Mouse (Mus musculus) midbrain, postnatal 0 days (tissue): ENCODE results near the gene Nsun7. TPM values are rescaled to one million over a fixed set of nuclear protein-coding genes. Genes with fewer than 3 reads are reported as not detected.
A peak's percentile ranks its signal among the peaks of the same experiment; 100 is the strongest.

Experiments used
- ATAC-seq: fragments of 200-750 bp; cut with Nextera tagmentation; 2 replicates; pipeline ENCODE4 v1.8.0; 2017; ENCODE audit warnings: moderate number of reproducible peaks, mild to moderate bottlenecking, moderate TSS enrichment, moderate library complexity; ENCODE audit not compliant: low FRiP score
- DNase-seq: peaks from one replicate; pipeline ENCODE4 v3.0.0-alpha.2; 2015; ENCODE audit warnings: low spot score
- H3K27ac ChIP-seq: fragments of 300-500 bp; sonication (generic); 2 replicates; pipeline ENCODE4 v1.5.1; 2014; ENCODE audit warnings: low read depth, mild to moderate bottlenecking, low read length, mixed read lengths
- H3K27me3 ChIP-seq: fragments of 300-500 bp; sonication (generic); 2 replicates; pipeline ENCODE4 v1.6.1; 2014; ENCODE audit warnings: low read length, control low read depth, mixed read lengths; ENCODE audit not compliant: insufficient read depth
- H3K36me3 ChIP-seq: fragments of 300-500 bp; sonication (generic); 2 replicates; pipeline ENCODE4 v1.6.1; 2014; ENCODE audit warnings: low read length, control low read depth, mixed read lengths; ENCODE audit not compliant: insufficient read depth
- H3K4me1 ChIP-seq: fragments of 300-500 bp; sonication (generic); 2 replicates; pipeline ENCODE4 v1.6.1; 2014; ENCODE audit warnings: mild to moderate bottlenecking, control low read depth, antibody characterized with exemption, low read length, mixed read lengths; ENCODE audit not compliant: insufficient read depth
- H3K4me2 ChIP-seq: fragments of 300-500 bp; sonication (generic); 2 replicates; pipeline ENCODE4 v1.6.1; 2014; ENCODE audit warnings: low read depth, mild to moderate bottlenecking, low read length, mixed read lengths; ENCODE audit not compliant: poor library complexity, severe bottlenecking
- H3K4me3 ChIP-seq: fragments of 300-500 bp; sonication (generic); 2 replicates; pipeline ENCODE4 v1.5.1; 2014; ENCODE audit warnings: low read depth, mild to moderate bottlenecking, low read length, moderate library complexity
- H3K9ac ChIP-seq: fragments of 300-500 bp; sonication (generic); replicated peaks from 2 replicates; pipeline ENCODE4 v1.6.1; 2014; ENCODE audit warnings: mild to moderate bottlenecking, low read length, moderate library complexity, mixed read lengths; ENCODE audit not compliant: poor library complexity, severe bottlenecking
- H3K9me3 ChIP-seq: fragments of 300-500 bp; sonication (generic); 2 replicates; pipeline ENCODE4 v1.6.1; 2016; ENCODE audit warnings: low read length, control low read depth
- CTCF ChIP-seq: IDR thresholded peaks from 2 replicates; pipeline ENCODE4 v1.5.1; 2016; ENCODE audit warnings: antibody characterized with exemption, mild to moderate bottlenecking
- WGBS: fragments of 180-500 bp; shearing (Covaris S2); extraction: QIAGEN DNeasy Blood & Tissue Kit; methylation state at CpG from one replicate; pipeline ENCODE4 v1.1.7; 2014; 5-methylcytosine and 5-hydroxymethylcytosine counted together
- polyA plus RNA-seq: library from polyadenylated mRNA; unstranded; fragments of >200 nt; fragmentation: Nextera tagmentation; extraction: Ambion mirVana; gene quantifications from 2 replicates; pipeline ENCODE4 v1.2.1, GENCODE M21; 2015
- total RNA-seq: library from RNA; depleted of rRNA; stranded (reverse); fragments of >200 nt; gene quantifications from 2 replicates; pipeline ENCODE4 v1.2.3, GENCODE M21; 2014; rRNA removed

Nsun7 gene
- 4.7 and 6.9 TPM in 2 replicates for total RNA-seq
- polyA plus RNA-seq, result 2.9 and 3.1 TPM in 2 replicates

DNA sequence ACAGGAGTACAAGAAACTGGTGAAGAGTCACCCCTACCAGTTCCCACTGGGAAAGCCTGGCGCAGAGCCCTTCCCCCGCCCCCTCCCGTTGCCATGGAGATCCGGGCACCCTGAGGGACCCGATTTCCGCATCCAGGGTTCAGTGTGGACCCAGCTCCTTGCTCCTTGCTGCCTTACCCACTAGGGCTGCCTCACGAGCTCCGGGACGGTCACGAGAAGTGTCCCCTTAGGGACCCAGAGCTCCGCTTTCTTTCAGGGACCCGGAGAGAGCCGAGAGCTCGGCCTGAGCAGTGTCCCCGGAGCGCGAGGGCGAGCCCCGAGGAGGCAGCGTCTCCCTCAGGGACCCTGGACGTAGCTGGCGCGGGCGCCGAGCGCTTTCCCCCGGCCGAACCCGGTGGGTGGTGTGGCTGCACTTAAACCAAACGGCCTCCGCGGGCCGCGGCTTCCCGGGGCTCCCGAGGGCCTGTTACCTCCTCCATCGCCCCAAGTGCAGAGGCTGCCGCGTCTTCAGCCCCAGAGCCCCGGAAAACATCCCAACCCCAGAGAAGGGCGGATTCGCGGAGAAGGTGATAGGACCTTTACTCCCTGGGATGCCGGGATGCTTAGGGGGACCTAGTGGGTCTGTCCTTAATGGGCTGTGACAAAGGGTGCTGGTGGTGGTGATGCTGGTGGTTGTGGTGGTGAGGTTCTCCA, at the start of gene Nsun7:
Gene Nsun7, plus strand, starts transcription at position 142 of the 693 bp plus-strand sequence.
- no peaks in the 10 kb centered on the region for H3K36me3 ChIP-seq
- peak within 1 kb of the TSS; percentile 94 for H3K4me2 ChIP-seq
- 0 out of 2 replicates have a peak, but pooled peaks have one; percentile 4 for TF ChIP-seq CTCF
- WGBS, result under 1% methylated on average over 44 of the region's 44 CpGs
- H3K27ac ChIP-seq, result peak within 1 kb of the TSS; percentile 67
- peak within 1 kb of the TSS; percentile 68 for H3K9ac ChIP-seq
- H3K9me3 ChIP-seq, result no peaks in the 10 kb centered on the region
- H3K4me1 ChIP-seq, result peaks cover 2% of the 10 kb centered on the region; the same call in 1 of the 2 replicates
- peak; percentile 91 for ATAC-seq
- peak within 1 kb of the TSS; percentile 67 for H3K4me3 ChIP-seq
- H3K27me3 ChIP-seq, result no peaks in the 10 kb centered on the region
- peak; percentile 80 for DNase-seq

DNA sequence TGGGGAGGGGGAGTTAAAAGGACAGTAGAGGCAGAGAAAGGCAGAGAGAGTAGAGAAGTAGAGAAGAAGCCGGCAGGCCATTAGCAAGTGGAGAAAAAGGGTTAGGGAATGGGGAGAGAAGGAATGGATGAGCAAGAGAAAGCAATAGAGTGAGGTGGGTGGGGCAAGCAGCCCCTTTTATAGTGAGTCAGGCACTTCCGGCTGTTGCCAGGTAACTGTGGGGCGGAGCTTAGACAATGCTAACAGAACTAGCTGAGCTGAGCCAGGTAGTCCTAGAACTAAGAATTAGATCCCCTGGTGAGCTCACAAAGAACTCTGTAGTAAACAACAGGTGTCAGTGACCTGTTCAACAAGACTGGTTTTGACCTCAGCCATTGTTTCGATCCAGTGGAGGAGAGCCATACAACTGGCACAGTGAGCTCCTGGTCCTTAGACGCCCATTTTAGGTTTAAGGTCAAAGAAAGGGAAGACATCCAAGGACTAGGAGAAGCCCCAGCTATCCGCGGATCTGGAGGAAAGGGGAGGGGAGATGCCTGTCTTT, 45.2 kb upstream of the Nsun7 start:
- Histone ChIP-seq H3K4me1 (no peaks in the 10 kb centered on the region), H3K27me3 (no peaks in the 10 kb centered on the region), H3K9ac (no peak overlapping the region), H3K4me3 (no peak overlapping the region), H3K36me3 (no peaks in the 10 kb centered on the region), H3K4me2 (no peak overlapping the region), H3K27ac (no peak overlapping the region), H3K9me3 (no peaks in the 10 kb centered on the region)
- 61% methylated on average over 7 of the region's 7 CpGs for WGBS
- no peak for ATAC-seq
- TF ChIP-seq CTCF, result no peak
- no peak for DNase-seq

DNA sequence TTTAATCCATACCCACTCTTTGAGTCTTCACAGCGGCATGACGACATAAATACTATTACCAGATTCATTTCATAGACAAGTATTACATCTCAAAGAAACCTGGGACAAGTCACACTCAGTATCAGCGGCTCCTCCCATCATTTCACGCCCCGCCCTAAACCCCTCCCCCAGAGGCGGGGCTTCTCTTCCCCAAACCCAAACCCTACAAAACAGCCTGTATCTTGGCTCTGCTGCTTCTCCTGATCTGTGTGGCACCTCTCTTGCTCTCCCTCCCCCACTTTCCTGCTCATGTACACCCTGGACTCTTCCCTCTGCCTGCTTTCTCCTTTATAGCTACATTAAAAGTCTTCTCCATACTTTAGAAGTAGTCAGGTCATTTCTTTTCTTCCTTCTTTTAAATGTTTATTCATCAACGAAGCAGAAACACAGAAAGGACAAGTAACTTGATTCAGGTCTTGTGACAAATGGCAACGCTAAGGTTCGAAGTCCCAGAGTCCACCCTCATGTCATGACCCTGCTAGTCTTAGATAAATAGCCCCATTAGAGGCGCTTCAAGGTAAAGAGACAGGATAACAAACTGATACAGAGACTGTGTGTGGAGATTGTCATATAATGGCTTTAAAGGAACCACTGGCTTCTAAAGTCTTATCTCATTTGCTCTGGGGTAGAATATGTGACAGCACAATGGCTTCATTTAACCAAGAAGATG, 44.0 kb upstream of the Nsun7 start:
- no peak for ATAC-seq
- no peak for TF ChIP-seq CTCF
- WGBS, result 76% methylated on average over 10 of the region's 10 CpGs
- H3K4me2 ChIP-seq, result no peak overlapping the region
- no peaks in the 10 kb centered on the region for H3K36me3 ChIP-seq
- H3K9me3 ChIP-seq, result no peaks in the 10 kb centered on the region
- H3K27ac ChIP-seq, result no peak overlapping the region
- H3K4me3 ChIP-seq, result no peak overlapping the region
- no peaks in the 10 kb centered on the region for H3K27me3 ChIP-seq
- H3K4me1 ChIP-seq, result no peaks in the 10 kb centered on the region
- DNase-seq, result no peak
- no peak overlapping the region for H3K9ac ChIP-seq

DNA sequence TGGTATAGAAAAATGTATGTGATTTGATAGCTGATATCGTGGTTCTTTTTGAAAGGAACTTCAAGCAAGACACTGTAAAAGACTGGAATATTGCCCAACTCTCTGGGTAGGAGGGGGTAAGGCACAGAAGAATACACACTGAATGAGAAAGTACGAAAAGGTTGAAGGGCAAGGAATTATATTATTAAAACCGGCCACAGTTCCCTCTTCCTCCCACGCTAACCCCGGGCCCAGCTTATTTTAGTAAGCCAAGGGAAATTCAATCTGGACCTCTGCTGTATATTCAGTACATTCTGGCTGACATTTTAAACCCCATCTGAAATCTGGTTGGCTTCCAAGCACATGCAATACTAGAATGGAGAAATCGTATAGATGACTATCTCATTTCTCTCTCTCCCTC, 40.0 kb upstream of the Nsun7 start:
- H3K4me1 ChIP-seq, result no peaks in the 10 kb centered on the region
- 70% methylated on average over 6 of the region's 6 CpGs for WGBS
- no peak overlapping the region for H3K9ac ChIP-seq
- H3K27me3 ChIP-seq, result no peaks in the 10 kb centered on the region
- H3K27ac ChIP-seq, result no peak overlapping the region
- no peak overlapping the region for H3K4me3 ChIP-seq
- ATAC-seq, result no peak
- H3K9me3 ChIP-seq, result no peaks in the 10 kb centered on the region
- TF ChIP-seq CTCF, result no peak
- no peaks in the 10 kb centered on the region for H3K36me3 ChIP-seq
- no peak overlapping the region for H3K4me2 ChIP-seq
- DNase-seq, result no peak

DNA sequence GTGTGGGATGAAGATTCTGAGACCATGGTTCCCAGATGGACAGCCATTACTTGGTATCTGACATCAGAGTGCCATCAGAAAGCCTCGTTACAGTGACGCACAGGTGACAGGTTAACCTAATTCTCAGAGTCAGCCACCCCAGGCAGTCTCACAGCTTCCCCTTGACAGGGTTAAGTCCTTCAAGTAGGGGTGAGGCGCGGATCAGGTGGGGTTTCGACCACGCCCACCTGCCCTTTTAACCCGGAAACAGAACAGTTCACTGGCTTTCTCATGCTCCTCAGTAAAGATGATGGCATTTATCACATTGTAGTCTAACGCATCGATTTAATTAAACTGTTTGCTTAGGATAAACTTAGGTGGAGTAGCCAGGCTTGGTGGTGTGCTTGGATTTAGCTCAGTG, 39.1 kb upstream of the Nsun7 start:
- no peak for TF ChIP-seq CTCF

DNA sequence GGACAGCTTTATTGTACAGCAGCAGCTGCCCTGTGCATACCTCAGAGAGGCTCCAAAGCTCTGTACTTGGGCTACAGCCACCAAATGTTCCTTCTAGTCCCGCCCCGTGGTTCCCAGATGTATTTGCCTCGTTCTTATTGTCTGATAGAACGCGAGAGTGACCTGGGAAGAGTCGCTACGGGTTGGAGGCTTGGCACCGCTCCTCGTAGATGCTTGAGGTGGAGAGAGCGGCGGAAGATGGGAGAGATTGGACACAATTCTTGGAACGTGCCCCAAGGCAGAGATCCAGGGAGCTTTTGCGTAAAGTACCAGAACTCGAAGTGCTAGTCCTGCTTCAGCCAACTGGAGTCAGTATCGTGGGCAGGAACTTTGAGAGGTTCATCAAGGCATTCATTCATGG, 36.8 kb upstream of the Nsun7 start:
- H3K27me3 ChIP-seq, result no peaks in the 10 kb centered on the region
- DNase-seq (no peak), ATAC-seq (no peak)
- H3K4me1 ChIP-seq, result no peaks in the 10 kb centered on the region
- no peaks in the 10 kb centered on the region for H3K36me3 ChIP-seq
- no peak overlapping the region for H3K9ac ChIP-seq
- no peaks in the 10 kb centered on the region for H3K9me3 ChIP-seq
- TF ChIP-seq CTCF, result no peak
- H3K4me3 ChIP-seq, result no peak overlapping the region
- H3K4me2 ChIP-seq, result no peak overlapping the region
- no peak overlapping the region for H3K27ac ChIP-seq
- WGBS, result 94% methylated on average over 15 of the region's 15 CpGs

More for the DNA sequence above, 39.1 kb upstream of the Nsun7 start:
- Histone ChIP-seq H3K9ac (no peak overlapping the region), H3K4me1 (no peaks in the 10 kb centered on the region), H3K4me2 (no peak overlapping the region), H3K4me3 (no peak overlapping the region), H3K9me3 (no peaks in the 10 kb centered on the region), H3K27ac (no peak overlapping the region), H3K36me3 (no peaks in the 10 kb centered on the region), H3K27me3 (no peaks in the 10 kb centered on the region)
- WGBS, result 82% methylated on average over 9 of the region's 9 CpGs
- DNase-seq (no peak), ATAC-seq (no peak)
